Mouse (Mus musculus): ENCODE data around the gene Clec4a3. TPM values are rescaled to one million over a fixed set of nuclear protein-coding genes. Genes with fewer than 3 reads are reported as not detected.
"Not testable (repeated sequence)": the region's sequence is repeated elsewhere in the genome, so short reads cannot be mapped to it uniquely, and the experiment has no call there.

Clec4a3 gene
- polyA plus RNA-seq, 1 experiment from 2014 or later, result 0.40 TPM

DNA sequence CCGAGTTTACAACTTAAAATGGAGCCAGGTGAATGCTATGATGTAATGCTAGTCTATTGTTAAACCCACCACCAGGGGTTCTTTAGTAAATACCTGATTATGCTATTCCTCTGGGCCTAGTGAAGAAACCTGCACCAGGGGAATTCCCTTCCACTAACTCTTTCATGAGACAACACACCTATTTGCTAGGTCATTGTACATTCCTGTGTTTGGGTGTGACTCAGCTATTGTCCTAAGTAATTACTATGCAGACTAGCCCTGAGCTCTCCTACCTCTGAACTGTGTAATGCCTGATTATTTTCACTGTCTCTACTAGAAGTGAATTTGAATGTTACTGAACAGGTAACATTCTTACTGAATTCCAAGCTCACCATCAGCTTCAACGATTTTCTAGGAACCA, 52.4 kb downstream of the Clec4a3 start:
- not testable (repeated sequence) for H3K9me3 ChIP-seq (ENCODE audit: control insufficient read depth, low read length); H3K27ac ChIP-seq (ENCODE audit: low read depth, low read length); H3K27me3 ChIP-seq (ENCODE audit: control insufficient read depth, insufficient read depth, low read length); H3K4me2 ChIP-seq (ENCODE audit: low read depth); H3K4me1 ChIP-seq (ENCODE audit: control insufficient read depth, insufficient read depth, low read length); H3K9ac ChIP-seq (ENCODE audit: low read length); ATAC-seq (ENCODE audit: insufficient read depth, low FRiP score, low TSS enrichment); H3K4me3 ChIP-seq (ENCODE audit: low read depth, low read length); H3K36me3 ChIP-seq (ENCODE audit: control insufficient read depth, insufficient read depth, low read length); DNase-seq (ENCODE audit: low spot score)
- 79% methylated on average over 2 of the region's 2 CpGs for WGBS

DNA sequence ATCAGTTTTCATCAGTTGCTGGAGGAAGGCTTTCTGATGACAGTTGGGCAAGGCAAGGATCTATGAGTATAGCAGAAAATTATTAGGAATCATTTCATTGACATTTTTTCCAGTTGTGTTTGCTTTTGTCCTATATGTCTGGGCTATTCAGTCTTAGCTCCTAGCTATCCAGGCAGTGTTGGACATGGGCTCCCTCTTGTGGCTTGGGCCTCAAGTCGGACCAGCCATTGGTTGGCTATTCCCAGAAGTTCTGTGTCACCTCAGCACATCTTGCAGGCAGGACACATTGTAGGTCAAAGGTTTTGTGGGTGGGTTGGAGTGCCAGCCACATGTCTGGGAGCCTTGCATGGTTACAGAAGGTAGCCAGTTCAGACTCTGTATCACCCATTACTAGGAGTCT, 53.3 kb downstream of the Clec4a3 start:
- Histone ChIP-seq H3K4me1 (ENCODE audit: control insufficient read depth, insufficient read depth, low read length) (no peaks in the 10 kb centered on the region), H3K4me2 (ENCODE audit: low read depth) (no peak overlapping the region), H3K36me3 (ENCODE audit: control insufficient read depth, insufficient read depth, low read length) (no peaks in the 10 kb centered on the region), H3K4me3 (ENCODE audit: low read depth, low read length) (no peak overlapping the region), H3K9me3 (ENCODE audit: control insufficient read depth, low read length) (no peaks in the 10 kb centered on the region), H3K27ac (ENCODE audit: low read depth, low read length) (no peak overlapping the region), H3K9ac (ENCODE audit: low read length) (no peak overlapping the region), H3K27me3 (ENCODE audit: control insufficient read depth, insufficient read depth, low read length) (no peaks in the 10 kb centered on the region)
- 78% methylated on average over 1 of the region's 1 CpGs for WGBS
- DNase-seq (ENCODE audit: low spot score) (no peak), ATAC-seq (ENCODE audit: insufficient read depth, low FRiP score, low TSS enrichment) (no peak)

Other genes with a start within 250 kb of the Clec4a3 start
- 0.11 TPM in 1 of 2 replicates, not detected in the other for gene Nanog, start 245.0 kb upstream of the Clec4a3 start, polyA plus RNA-seq (2014; fragmentation: Nextera tagmentation; extraction: Ambion mirVana)
- gene Slc2a3, start 150.9 kb upstream of the Clec4a3 start, polyA plus RNA-seq (2014; fragmentation: Nextera tagmentation; extraction: Ambion mirVana), result 31.1 and 39.5 TPM in 2 replicates
- gene Foxj2, start 132.6 kb upstream of the Clec4a3 start, polyA plus RNA-seq (2014; fragmentation: Nextera tagmentation; extraction: Ambion mirVana), result 4.8 and 5.1 TPM in 2 replicates
- 1.8 and 2.1 TPM in 2 replicates for gene C3ar1, start 96.4 kb upstream of the Clec4a3 start, polyA plus RNA-seq (2014; fragmentation: Nextera tagmentation; extraction: Ambion mirVana)
- gene Necap1, start 78.0 kb upstream of the Clec4a3 start, polyA plus RNA-seq (2014; fragmentation: Nextera tagmentation; extraction: Ambion mirVana), result 76.4 and 80.7 TPM in 2 replicates
- gene Clec4a1, start 30.7 kb upstream of the Clec4a3 start, polyA plus RNA-seq (2014; fragmentation: Nextera tagmentation; extraction: Ambion mirVana), result 0.70 and 0.72 TPM in 2 replicates
- gene Clec4a4, start 37.9 kb downstream of the Clec4a3 start, polyA plus RNA-seq (2014; fragmentation: Nextera tagmentation; extraction: Ambion mirVana), result not detected in 2 replicates
- not detected in 2 replicates for gene Clec4b1, start 97.4 kb downstream of the Clec4a3 start, polyA plus RNA-seq (2014; fragmentation: Nextera tagmentation; extraction: Ambion mirVana)
- gene Clec4a2, start 153.9 kb downstream of the Clec4a3 start, polyA plus RNA-seq (2014; fragmentation: Nextera tagmentation; extraction: Ambion mirVana), result 0.64 and 0.99 TPM in 2 replicates
- gene Clec4b2, start 220.4 kb downstream of the Clec4a3 start, polyA plus RNA-seq (2014; fragmentation: Nextera tagmentation; extraction: Ambion mirVana), result not detected in 2 replicates